Mouse (Mus musculus): ENCODE data around the gene Hnrnpc.

- no peak for TF ChIP-seq CTCF (IDR thresholded peaks at IDR 0.05; ENCODE audit: insufficient read depth, low read length)
- no peak for TF ChIP-seq POLR2A (IDR thresholded peaks at IDR 0.05; ENCODE audit: borderline replicate concordance, extremely low read depth, low read depth, low read length)
These were observed 13.4 kb upstream of the Hnrnpc start for GRCm38 (mm10) chr14:52117241-52117640.

Data from lung, adult 2 months (tissue).